In genomic region chr3:4339153-4339552, GRCm38 (mm10) we compare ENCODE assay signal across 14 mouse cellular contexts.
DNase-seq lines count a peak whose midpoint lies in the region; ATAC-seq and TF ChIP-seq lines count a peak whose summit lies in the region.
"Had no signal": no experiment of that assay in that cellular context is flagged by ENCODE, and none has a peak within 500 bp of the region (broad histone marks: within the 10 kb centered on the region; RNA-seq: fewer than 3 reads in every experiment).

No protein-coding gene starts in this region.

- DNase-seq in layer of hippocampus, adult 2 months (ENCODE audit: low spot score in 2 of 2): no peak
- DNase-seq in layer of hippocampus, adult 18-20 months (ENCODE audit: low spot score in 2 of 2): no peak
- peak; percentile 47 for DNase-seq in A20 (ENCODE audit: low read depth, low spot score)
- DNase-seq in ES-CJ7 (ENCODE audit: low read depth, low spot score): peak; percentile 49
- peak; percentile 15 to 27 for DNase-seq in kidney, postnatal 4 days
- no peak for DNase-seq in hindbrain, postnatal 0 days (ENCODE audit: low spot score)
- no peak for DNase-seq in right cerebral cortex, postnatal 10 days (ENCODE audit: low spot score in 2 of 2)
- DNase-seq: cerebellum, postnatal 14 days; right cerebral cortex, postnatal 4 days had no signal

- H3K36me3 ChIP-seq in hindbrain, postnatal 0 days (ENCODE audit: insufficient read depth, low read length): no peaks in the 10 kb centered on the region
- H3K36me3 ChIP-seq: heart, embryonic 12.5 days; hindbrain, embryonic 12.5 days; liver, embryonic 15.5 days; neural tube, embryonic 15.5 days had no signal

- no peak overlapping the region for H3K4me3 ChIP-seq in layer of hippocampus, adult 2 months
- H3K4me3 ChIP-seq in hindbrain, postnatal 0 days (ENCODE audit: low read length): no peak overlapping the region
- H3K4me3 ChIP-seq: heart, embryonic 12.5 days; hindbrain, embryonic 12.5 days; liver, embryonic 15.5 days; neural tube, embryonic 15.5 days had no signal

- 84% methylated on average over 1 of the region's 1 CpGs for WGBS in hindbrain, postnatal 0 days

- H3K4me2 ChIP-seq in hindbrain, postnatal 0 days (ENCODE audit: low read depth, low read length): no peak overlapping the region
- H3K4me2 ChIP-seq: heart, embryonic 12.5 days; hindbrain, embryonic 12.5 days; liver, embryonic 15.5 days; neural tube, embryonic 15.5 days had no signal

- ATAC-seq in hindbrain, postnatal 0 days: no peak
- ATAC-seq: midbrain, embryonic 16.5 days had no signal

- no peaks in the 10 kb centered on the region for H3K4me1 ChIP-seq in hindbrain, postnatal 0 days (ENCODE audit: insufficient read depth, low read length)
- H3K4me1 ChIP-seq: heart, embryonic 12.5 days; hindbrain, embryonic 12.5 days; liver, embryonic 15.5 days; neural tube, embryonic 15.5 days had no signal

- H3K27ac ChIP-seq in layer of hippocampus, adult 2 months: no peak overlapping the region
- no peak overlapping the region for H3K27ac ChIP-seq in hindbrain, postnatal 0 days
- H3K27ac ChIP-seq: hindbrain, embryonic 12.5 days; liver, embryonic 15.5 days; neural tube, embryonic 15.5 days had no signal

- H3K9ac ChIP-seq in hindbrain, postnatal 0 days (replicated peaks; ENCODE audit: low read length): no peak overlapping the region
- H3K9ac ChIP-seq: heart, embryonic 12.5 days; hindbrain, embryonic 12.5 days; liver, embryonic 15.5 days; neural tube, embryonic 15.5 days had no signal

- no peaks in the 10 kb centered on the region for H3K27me3 ChIP-seq in hindbrain, postnatal 0 days (ENCODE audit: insufficient read depth, low read length)
- H3K27me3 ChIP-seq: heart, embryonic 12.5 days; hindbrain, embryonic 12.5 days; liver, embryonic 15.5 days; neural tube, embryonic 15.5 days had no signal

- peak; percentile 12; the same call in 1 of the 2 replicates for TF ChIP-seq CTCF in layer of hippocampus, adult 2 months (conservative IDR thresholded peaks at IDR 0.05)
- TF ChIP-seq CTCF in hindbrain, postnatal 0 days (IDR thresholded peaks at IDR 0.05; ENCODE audit: low read depth): no peak

- H3K9me3 ChIP-seq in hindbrain, postnatal 0 days (ENCODE audit: low read length): no peaks in the 10 kb centered on the region
- H3K9me3 ChIP-seq: hindbrain, embryonic 12.5 days; liver, embryonic 15.5 days; neural tube, embryonic 15.5 days had no signal

Comparison
In these comparisons a context has a peak if more than half of its experiments do, and no peak if none do; other contexts are left out.
1. DNase-seq: peak in A20 (single experiment), ES-CJ7 (single experiment) and kidney, postnatal 4 days (2 of 2); none in layer of hippocampus, adult 2 months (0 of 2), layer of hippocampus, adult 18-20 months (0 of 2), hindbrain, postnatal 0 days (single experiment) and right cerebral cortex, postnatal 10 days (0 of 2).